Mouse (Mus musculus) embryo, embryonic 11 days (tissue): ENCODE data around the gene Rdh7.
A peak's percentile ranks its signal among the peaks of the same experiment; 100 is the strongest.
"Not testable (repeated sequence)": the region's sequence is repeated elsewhere in the genome, so short reads cannot be mapped to it uniquely, and the experiment has no call there.

Experiments
- DNase-seq: peaks from one replicate; pipeline ENCODE4 v3.0.0-alpha.2; 2015

The Rdh7 gene

GRCm38 (mm10) chr10:127888605-127889004 lies at the start of gene Rdh7:
Gene Rdh7, minus strand, starts transcription at chr10:127888817.
- no peak for DNase-seq

- DNase-seq = peak; percentile 54
Measured at GRCm38 (mm10) chr10:127937428-127938010, 48.9 kb upstream of the Rdh7 start.

- DNase-seq = no peak
Measured at GRCm38 (mm10) chr10:127936747-127937409, 48.3 kb upstream of the Rdh7 start.

- no peak for DNase-seq
Measured at GRCm38 (mm10) chr10:127936271-127936670, 47.7 kb upstream of the Rdh7 start.

GRCm38 (mm10) chr10:127932290-127932926 lies 43.8 kb upstream of the Rdh7 start:
- DNase-seq = no peak

- DNase-seq = no peak
Measured at GRCm38 (mm10) chr10:127927737-127928136, 39.1 kb upstream of the Rdh7 start.

- DNase-seq = no peak
Measured at GRCm38 (mm10) chr10:127924597-127925378, 36.2 kb upstream of the Rdh7 start.

GRCm38 (mm10) chr10:127923024-127923423 lies 34.4 kb upstream of the Rdh7 start:
- no peak for DNase-seq

GRCm38 (mm10) chr10:127922241-127922640 lies 33.6 kb upstream of the Rdh7 start:
- DNase-seq = no peak

- no peak for DNase-seq
Measured at GRCm38 (mm10) chr10:127917651-127918050, 29.0 kb upstream of the Rdh7 start.

GRCm38 (mm10) chr10:127917183-127917582 lies 28.6 kb upstream of the Rdh7 start:
- not testable (repeated sequence) for DNase-seq

GRCm38 (mm10) chr10:127915578-127915977 lies 27.0 kb upstream of the Rdh7 start:
- DNase-seq = no peak

- no peak for DNase-seq
Measured at GRCm38 (mm10) chr10:127907386-127907951, 18.9 kb upstream of the Rdh7 start.

GRCm38 (mm10) chr10:127906138-127906537 lies 17.5 kb upstream of the Rdh7 start:
- DNase-seq = no peak

GRCm38 (mm10) chr10:127904718-127905446 lies 16.3 kb upstream of the Rdh7 start:
- peak; percentile 5 for DNase-seq

GRCm38 (mm10) chr10:127903116-127903515 lies 14.5 kb upstream of the Rdh7 start:
- no peak for DNase-seq

GRCm38 (mm10) chr10:127901751-127902150 lies 13.1 kb upstream of the Rdh7 start:
- DNase-seq = no peak

GRCm38 (mm10) chr10:127899783-127900182 lies 11.2 kb upstream of the Rdh7 start:
- DNase-seq = no peak

GRCm38 (mm10) chr10:127898218-127898617 lies 9.6 kb upstream of the Rdh7 start, which contains the start of gene Sdr9c7:
Gene Sdr9c7, plus strand, starts transcription at chr10:127898518.
- no peak for DNase-seq

- DNase-seq = no peak
Measured at GRCm38 (mm10) chr10:127897506-127897905, 8.9 kb upstream of the Rdh7 start.

- no peak for DNase-seq
Measured at GRCm38 (mm10) chr10:127896705-127897104, 8.1 kb upstream of the Rdh7 start.
